Mouse (Mus musculus) bone marrow, adult 2 months (tissue): ENCODE data around the gene Wnk4. TPM values are rescaled to one million over a fixed set of nuclear protein-coding genes. Genes with fewer than 3 reads are reported as not detected.
A peak's percentile ranks its signal among the peaks of the same experiment; 100 is the strongest.
"Not testable (repeated sequence)": the region's sequence is repeated elsewhere in the genome, so short reads cannot be mapped to it uniquely, and the experiment has no call there.

ENCODE experiments used
- H3K27ac ChIP-seq: fragments of 200-500 bp; 2 replicates; pipeline ENCODE4 v1.5.1; 2012; ENCODE audit warnings: low read depth, mild to moderate bottlenecking, control low read depth, inconsistent platforms, low read length; ENCODE audit not compliant: control insufficient read depth, poor library complexity, insufficient read depth
- H3K4me1 ChIP-seq: fragments of 200-500 bp; 2 replicates; pipeline ENCODE4 v1.6.1; 2011; ENCODE audit warnings: low read length; ENCODE audit not compliant: control insufficient read depth, insufficient read depth
- H3K4me3 ChIP-seq: fragments of 200-500 bp; replicated peaks from 2 replicates; pipeline ENCODE3; 2011; ENCODE audit warnings: mild to moderate bottlenecking, low read depth, low read length, control low read depth; ENCODE audit not compliant: control insufficient read depth
- CTCF ChIP-seq: fragments of 200-500 bp; IDR thresholded peaks from 2 replicates; pipeline ENCODE4 v1.5.1; 2011; ENCODE audit warnings: low read length, control low read depth; ENCODE audit not compliant: control insufficient read depth, insufficient read depth
- POLR2A ChIP-seq: fragments of 200-500 bp; IDR thresholded peaks from 2 replicates; pipeline ENCODE4 v1.6.1; 2011; ENCODE audit warnings: low read depth, mild to moderate bottlenecking, control low read depth, low read length, borderline replicate concordance; ENCODE audit not compliant: control insufficient read depth
- WGBS: fragments of 180-500 bp; shearing (Covaris S2); methylation state at CpG from one replicate; pipeline ENCODE4 v1.1.7; 2018; 5-methylcytosine and 5-hydroxymethylcytosine counted together
- polyA plus RNA-seq: library from polyadenylated mRNA; stranded (reverse); fragments of >200 nt; gene quantifications from 2 replicates; pipeline ENCODE4 v1.2.4, GENCODE M21; 2011; ENCODE audit warnings: low replicate concordance; ENCODE audit not compliant: missing spikeins, insufficient read depth, insufficient read length

Wnk4 gene
- polyA plus RNA-seq, 1 experiment, result 19.8 TPM

DNA sequence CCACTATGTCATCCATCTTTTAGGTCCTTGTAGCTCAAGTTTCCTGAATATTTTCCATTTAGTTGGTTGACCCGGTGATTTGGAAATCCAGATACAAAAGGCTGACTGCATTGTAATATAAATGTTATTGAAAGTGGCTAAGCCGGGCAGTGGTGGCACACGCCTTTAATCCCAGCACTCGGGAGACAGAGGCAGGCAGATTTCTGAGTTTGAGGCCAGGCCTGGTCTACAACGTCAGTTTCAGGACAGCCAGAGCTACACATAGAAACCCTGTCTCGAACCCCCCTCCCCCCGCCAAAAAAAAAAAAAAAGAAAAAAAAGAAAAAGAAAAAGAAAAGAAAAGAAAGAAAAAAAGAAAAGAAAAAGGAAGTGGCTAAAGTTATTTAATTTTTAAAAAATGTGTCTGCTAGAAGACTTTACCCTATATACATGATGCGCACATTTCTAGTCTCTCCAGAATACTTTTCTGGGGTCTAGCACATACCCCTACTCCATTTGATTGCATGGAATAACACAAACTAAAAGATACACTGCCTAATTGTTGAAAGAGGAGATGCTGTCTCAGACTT is 54.8 kb downstream of the Wnk4 start:
- TF ChIP-seq CTCF (no peak), POLR2A (no peak)
- H3K4me1 ChIP-seq, result peaks cover 3% of the 10 kb centered on the region; the same call in 1 of the 2 replicates
- H3K4me3 ChIP-seq, result peak overlapping the region; percentile 97
- H3K27ac ChIP-seq, result peak overlapping the region; percentile 51; the same call in 1 of the 2 replicates
- 79% methylated on average over 8 of the region's 8 CpGs for WGBS

- Histone ChIP-seq H3K4me1 (peaks cover 3% of the 10 kb centered on the region; the same call in 1 of the 2 replicates), H3K27ac (peak within 1 kb of the TSS; percentile 97)
- WGBS, result under 1% methylated on average over 62 of the region's 62 CpGs
Observed at GRCm38 (mm10) chr11:101315665-101316500, 55.5 kb downstream of the Wnk4 start, which contains the start of gene Psme3. Gene Psme3, plus strand, starts transcription at chr11:101316213.

GRCm38 (mm10) chr11:101316501-101316917 is 56.1 kb downstream of the Wnk4 start:
- Histone ChIP-seq H3K27ac (peak overlapping the region; percentile 97), H3K4me3 (peak overlapping the region; percentile 97), H3K4me1 (peaks cover 3% of the 10 kb centered on the region; the same call in 1 of the 2 replicates)
- WGBS, result under 1% methylated on average over 17 of the region's 17 CpGs
- TF ChIP-seq CTCF (no peak), POLR2A (no peak)

More at GRCm38 (mm10) chr11:101315665-101316500, 55.5 kb downstream of the Wnk4 start, which contains the start of gene Psme3:
- TF ChIP-seq POLR2A, result peak; percentile 94; the same call in 1 of the 2 replicates
- TF ChIP-seq CTCF, result no peak
- peak within 1 kb of the TSS; percentile 97 for H3K4me3 ChIP-seq

DNA sequence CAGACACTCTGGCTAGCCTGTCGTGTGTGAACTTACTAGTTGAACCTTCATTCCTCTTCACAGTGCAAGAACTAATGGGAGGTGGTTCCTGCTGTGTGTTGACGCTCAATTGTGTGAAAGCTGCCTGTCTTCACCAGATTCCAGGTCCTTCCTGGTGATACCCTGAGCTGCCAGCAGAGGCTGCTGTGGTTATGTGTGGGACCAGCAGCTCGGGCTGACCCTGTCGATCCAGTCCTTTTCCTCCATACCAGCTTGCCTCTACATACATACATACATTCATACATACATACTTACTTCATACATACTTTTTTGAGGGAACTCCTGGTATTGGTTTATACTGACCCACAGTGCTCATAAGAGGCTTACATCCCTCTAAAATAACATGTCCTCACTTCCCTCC is 63.2 kb downstream of the Wnk4 start:
- WGBS, result 30% methylated on average over 4 of the region's 4 CpGs
- Histone ChIP-seq H3K4me1 (no peaks in the 10 kb centered on the region), H3K4me3 (no peak overlapping the region), H3K27ac (no peak overlapping the region)
- TF ChIP-seq CTCF (peak; percentile 77), POLR2A (no peak)

DNA sequence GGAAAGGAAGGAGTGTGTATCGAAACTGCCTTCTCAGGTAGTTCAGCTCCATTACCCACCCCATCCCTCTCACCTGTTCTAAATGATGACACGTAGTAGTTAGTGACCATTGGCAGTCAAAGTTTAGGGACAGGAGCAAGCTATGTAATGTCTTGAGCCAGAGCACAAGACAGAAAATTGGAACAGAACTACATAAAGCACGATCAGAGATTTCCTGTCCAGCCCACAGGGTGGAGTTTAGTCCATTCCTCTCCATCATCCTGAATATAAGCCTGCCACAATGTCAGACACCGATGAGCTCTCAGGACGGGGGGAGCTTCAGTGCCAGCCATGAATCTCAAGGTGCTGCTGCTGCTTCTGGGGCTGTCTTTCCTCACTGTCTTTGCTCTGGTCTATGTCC is 64.4 kb downstream of the Wnk4 start, which contains the start of gene Aoc2:
Gene Aoc2 (plus strand): TSS at position 301 of the 400 bp plus-strand sequence.
- no peak within 1 kb of the TSS for H3K27ac ChIP-seq
- no peaks in the 10 kb centered on the region for H3K4me1 ChIP-seq
- TF ChIP-seq POLR2A, result no peak
- TF ChIP-seq CTCF, result no peak
- no peak within 1 kb of the TSS for H3K4me3 ChIP-seq
- WGBS, result 83% methylated on average over 5 of the region's 5 CpGs

GRCm38 (mm10) chr11:101325201-101325600 is 64.8 kb downstream of the Wnk4 start:
- WGBS, result 88% methylated on average over 11 of the region's 11 CpGs
- not testable (repeated sequence) for H3K27ac ChIP-seq

GRCm38 (mm10) chr11:101326147-101326546 is 65.8 kb downstream of the Wnk4 start:
- Histone ChIP-seq H3K27ac (no peak overlapping the region), H3K4me3 (no peak overlapping the region), H3K4me1 (no peaks in the 10 kb centered on the region)
- TF ChIP-seq CTCF, result no peak
- TF ChIP-seq POLR2A, result no peak
- WGBS, result 90% methylated on average over 11 of the region's 11 CpGs

More at GRCm38 (mm10) chr11:101325201-101325600, 64.8 kb downstream of the Wnk4 start:
- H3K4me1 ChIP-seq, H3K4me3 ChIP-seq: not testable (repeated sequence)

Other genes with a start within 250 kb of the Wnk4 start
- gene Naglu, start 190.6 kb upstream of the Wnk4 start, polyA plus RNA-seq, result 3.4 and 5.6 TPM in 2 replicates
- 0.97 and 2.3 TPM in 2 replicates for gene Hsd17b1, start 182.2 kb upstream of the Wnk4 start, polyA plus RNA-seq
- gene Coasy, start 178.0 kb upstream of the Wnk4 start, polyA plus RNA-seq, result 11.2 and 25.5 TPM in 2 replicates
- 15.3 and 23.6 TPM in 2 replicates for gene Mlx, start 173.3 kb upstream of the Wnk4 start, polyA plus RNA-seq
- 12.6 and 14.3 TPM in 2 replicates for gene Psmc3ip, start 165.1 kb upstream of the Wnk4 start, polyA plus RNA-seq
- gene Retreg3, start 140.7 kb upstream of the Wnk4 start, polyA plus RNA-seq, result 34.4 and 49.4 TPM in 2 replicates
- 12.3 and 16.4 TPM in 2 replicates for gene Tubg1, start 140.6 kb upstream of the Wnk4 start, polyA plus RNA-seq
- gene Tubg2, start 104.7 kb upstream of the Wnk4 start, polyA plus RNA-seq, result 3.4 TPM in 1 of 2 replicates, not detected in the other
- 0.54 and 1.5 TPM in 2 replicates for gene Cntnap1, start 90.0 kb upstream of the Wnk4 start, polyA plus RNA-seq
- 2.0 and 2.1 TPM in 2 replicates for gene Plekhh3, start 89.2 kb upstream of the Wnk4 start, polyA plus RNA-seq
- gene Ccr10, start 85.1 kb upstream of the Wnk4 start, polyA plus RNA-seq, result not detected in 2 replicates
- gene Ezh1, start 34.1 kb upstream of the Wnk4 start, polyA plus RNA-seq, result 21.2 and 35.8 TPM in 2 replicates
- 4.6 and 4.8 TPM in 2 replicates for gene Ramp2, start 14.5 kb upstream of the Wnk4 start, polyA plus RNA-seq
- 71.9 and 86.6 TPM in 2 replicates for gene Vps25, start 6.9 kb upstream of the Wnk4 start, polyA plus RNA-seq
- gene Cntd1, start 18.4 kb downstream of the Wnk4 start, polyA plus RNA-seq, result 1.3 and 2.2 TPM in 2 replicates
- 34.2 and 61.9 TPM in 2 replicates for gene Coa3, start 18.5 kb downstream of the Wnk4 start, polyA plus RNA-seq
- 144 and 173 TPM in 2 replicates for gene Becn1, start 41.7 kb downstream of the Wnk4 start, polyA plus RNA-seq
- 114 and 148 TPM in 2 replicates for gene Psme3, start 55.6 kb downstream of the Wnk4 start, polyA plus RNA-seq
- gene Aoc2, start 64.5 kb downstream of the Wnk4 start, polyA plus RNA-seq, result 11.0 and 12.4 TPM in 2 replicates
- gene Aoc3, start 70.0 kb downstream of the Wnk4 start, polyA plus RNA-seq, result 0.82 and 1.0 TPM in 2 replicates
- gene G6pc, start 107.0 kb downstream of the Wnk4 start, polyA plus RNA-seq, result not detected in 2 replicates
- gene Aarsd1, start 157.0 kb downstream of the Wnk4 start, polyA plus RNA-seq, result 17.9 and 28.0 TPM in 2 replicates
- 7.1 and 7.2 TPM in 2 replicates for gene Gm27029, start 164.2 kb downstream of the Wnk4 start, polyA plus RNA-seq
- gene Rundc1, start 164.5 kb downstream of the Wnk4 start, polyA plus RNA-seq, result 3.5 and 10.7 TPM in 2 replicates
- 2.4 TPM in 1 of 2 replicates, not detected in the other for gene Ptges3l, start 164.8 kb downstream of the Wnk4 start, polyA plus RNA-seq
- 532 and 941 TPM in 2 replicates for gene Rpl27, start 181.7 kb downstream of the Wnk4 start, polyA plus RNA-seq
- 24.9 and 45.0 TPM in 2 replicates for gene Ifi35, start 187.8 kb downstream of the Wnk4 start, polyA plus RNA-seq
- gene Rnd2, start 204.4 kb downstream of the Wnk4 start, polyA plus RNA-seq, result 1.0 and 1.7 TPM in 2 replicates
- gene Vat1, start 205.7 kb downstream of the Wnk4 start, polyA plus RNA-seq, result 10.6 and 19.0 TPM in 2 replicates